Mouse (Mus musculus) liver, embryonic 14.5 days (tissue): ENCODE measurements around the gene Clcn7.

Experiments used
- CTCF ChIP-seq: IDR thresholded peaks from 2 replicates; pipeline ENCODE4 v1.5.1; 2016; ENCODE audit warnings: antibody characterized with exemption, low read depth, control low read depth
- EP300 ChIP-seq: IDR thresholded peaks from 2 replicates; pipeline ENCODE4 v1.6.1; 2016; ENCODE audit warnings: antibody characterized with exemption, low read depth

DNA sequence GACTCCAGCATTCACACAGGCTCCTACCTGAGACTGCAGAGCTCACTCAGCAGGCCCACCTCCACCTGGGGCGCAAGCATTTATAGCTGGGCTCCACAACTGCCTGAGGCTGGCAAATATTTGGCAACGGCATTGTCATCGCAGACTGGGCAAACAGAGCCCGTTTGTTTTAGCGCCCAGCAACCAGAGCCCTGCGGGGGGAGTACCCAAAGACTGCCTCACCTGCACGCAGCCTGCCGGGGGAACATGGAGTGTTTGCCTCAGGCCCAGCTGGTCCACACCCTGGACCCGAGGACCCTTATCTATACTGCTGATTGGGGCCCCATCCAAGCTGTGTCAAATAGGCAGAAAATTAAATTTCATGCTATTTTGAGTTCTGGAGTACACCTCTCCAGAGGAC, 42.2 kb downstream of the Clcn7 start, which contains the start of gene Gm38655:
- TF ChIP-seq CTCF (no peak), EP300 (no peak)
